Mouse (Mus musculus): ENCODE measurements at regions not wholly inside any gene's neighbourhood (a gene's known extent, or its start where the extent isn't known, plus 50 kb on each side); places are given as distances from the start of the nearest gene placed in this dataset.

DNA sequence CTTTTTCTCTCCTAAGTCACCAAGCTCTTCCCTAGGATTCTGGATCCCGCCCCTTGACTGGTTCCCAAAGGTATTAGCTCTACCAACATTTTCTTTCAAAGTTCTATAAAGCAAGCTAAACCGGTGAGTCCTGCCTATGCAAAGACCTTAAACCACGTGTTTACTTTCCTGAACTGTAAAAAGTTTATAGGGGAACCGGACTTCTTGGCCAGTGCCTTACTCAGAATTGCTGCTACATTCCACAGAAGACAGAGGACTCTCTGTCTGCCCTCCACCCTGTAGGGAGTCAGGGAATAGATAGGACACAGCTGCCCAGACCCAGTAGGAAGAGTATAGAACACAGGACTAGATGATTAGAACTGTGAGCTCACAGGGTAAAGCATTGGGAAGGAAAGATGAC lies 257.2 kb downstream of the Cdc5l start:
- Histone ChIP-seq H3K36me3 (ENCODE audit: control insufficient read depth, insufficient read depth, low read length) (no peaks in the 10 kb centered on the region), H3K4me1 (ENCODE audit: control insufficient read depth, insufficient read depth, low read length) (no peaks in the 10 kb centered on the region), H3K27me3 (ENCODE audit: control insufficient read depth, insufficient read depth, low read length) (no peaks in the 10 kb centered on the region; the same call in 1 of the 2 replicates), H3K27ac (replicated peaks; ENCODE audit: insufficient read depth, low read depth, low read length) (no peak overlapping the region), H3K4me3 (ENCODE audit: insufficient read depth, low read depth, low read length) (no peak overlapping the region), H3K79me2 (ENCODE audit: control insufficient read depth, insufficient read depth, low read length) (no peaks in the 10 kb centered on the region), H3K9ac (ENCODE audit: low read depth, low read length) (no peak overlapping the region)
- DNase-seq (ENCODE audit: extremely low read depth, low read depth, low spot score): no peak
- TF ChIP-seq CTCF (IDR thresholded peaks at IDR 0.05; ENCODE audit: low read depth, low read length): no peak
- TF ChIP-seq POLR2A (IDR thresholded peaks at IDR 0.05; ENCODE audit: extremely low read depth, insufficient read depth, low read length): no peak
- WGBS: 75% methylated on average over 4 of the region's 4 CpGs

- no peaks in the 10 kb centered on the region for H3K79me2 ChIP-seq (ENCODE audit: control insufficient read depth, insufficient read depth, low read length)
- H3K4me1 ChIP-seq (ENCODE audit: control insufficient read depth, insufficient read depth, low read length): no peaks in the 10 kb centered on the region
- H3K4me3 ChIP-seq (ENCODE audit: insufficient read depth, low read depth, low read length): no peak overlapping the region
- DNase-seq (ENCODE audit: extremely low read depth, low read depth, low spot score): no peak
- 57% methylated on average over 10 of the region's 10 CpGs for WGBS
- TF ChIP-seq POLR2A (IDR thresholded peaks at IDR 0.05; ENCODE audit: extremely low read depth, insufficient read depth, low read length): no peak
- TF ChIP-seq CTCF (IDR thresholded peaks at IDR 0.05; ENCODE audit: low read depth, low read length): no peak
- H3K27ac ChIP-seq (replicated peaks; ENCODE audit: insufficient read depth, low read depth, low read length): no peak overlapping the region
- H3K9ac ChIP-seq (ENCODE audit: low read depth, low read length): no peak overlapping the region
- H3K36me3 ChIP-seq (ENCODE audit: control insufficient read depth, insufficient read depth, low read length): no peaks in the 10 kb centered on the region
- no peaks in the 10 kb centered on the region; the same call in 1 of the 2 replicates for H3K27me3 ChIP-seq (ENCODE audit: control insufficient read depth, insufficient read depth, low read length)
Measured at GRCm38 (mm10) chr17:45169257-45169994, 264.1 kb downstream of the Cdc5l start.
